Mouse (Mus musculus) adrenal gland, postnatal 25 days (tissue): ENCODE data around the gene Zfp747. TPM values are rescaled to one million over a fixed set of nuclear protein-coding genes. Genes with fewer than 3 reads are reported as not detected.
"Not testable (repeated sequence)": the region's sequence is repeated elsewhere in the genome, so short reads cannot be mapped to it uniquely, and the experiment has no call there.

Experiments used
- DNase-seq: peaks from one replicate; pipeline ENCODE4 v3.0.0; 2021; ENCODE audit warnings: mixed read lengths
- total RNA-seq: library from RNA; stranded (reverse); gene quantifications from 2 replicates; pipeline ENCODE4 v1.2.3, GENCODE M21; 2021

The Zfp747 gene
- total RNA-seq, 1 experiment from 2014 or later = 11.2 TPM

DNA sequence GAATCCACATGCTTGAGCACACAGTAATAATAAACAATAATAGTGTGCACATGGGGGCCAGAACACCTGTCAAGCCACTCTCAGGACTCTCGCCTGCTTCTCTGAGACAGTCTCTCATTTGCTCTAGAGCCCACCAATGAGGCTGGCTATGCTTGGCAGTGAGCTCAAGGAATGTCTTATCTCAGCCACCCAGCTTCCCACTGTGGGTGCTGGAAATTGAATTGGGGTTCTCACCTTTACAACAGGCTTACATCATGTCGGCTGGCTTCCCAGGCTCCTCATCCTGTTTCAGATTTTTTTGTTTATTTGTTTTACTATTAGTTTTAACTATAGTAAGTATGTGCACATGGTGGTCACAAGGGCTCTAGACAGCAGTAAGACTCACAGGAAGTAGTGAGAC is 4.6 kb downstream of the Zfp747 start:
- DNase-seq = no peak

- DNase-seq = no peak
Observed at GRCm38 (mm10) chr7:127366249-127366648, 9.6 kb downstream of the Zfp747 start.

- no peak for DNase-seq
Observed at GRCm38 (mm10) chr7:127364166-127364565, 11.7 kb downstream of the Zfp747 start.

GRCm38 (mm10) chr7:127363475-127363921 is 12.4 kb downstream of the Zfp747 start:
- peak; percentile 37 for DNase-seq

GRCm38 (mm10) chr7:127362418-127362817 is 13.4 kb downstream of the Zfp747 start:
- DNase-seq = not testable (repeated sequence)

DNA sequence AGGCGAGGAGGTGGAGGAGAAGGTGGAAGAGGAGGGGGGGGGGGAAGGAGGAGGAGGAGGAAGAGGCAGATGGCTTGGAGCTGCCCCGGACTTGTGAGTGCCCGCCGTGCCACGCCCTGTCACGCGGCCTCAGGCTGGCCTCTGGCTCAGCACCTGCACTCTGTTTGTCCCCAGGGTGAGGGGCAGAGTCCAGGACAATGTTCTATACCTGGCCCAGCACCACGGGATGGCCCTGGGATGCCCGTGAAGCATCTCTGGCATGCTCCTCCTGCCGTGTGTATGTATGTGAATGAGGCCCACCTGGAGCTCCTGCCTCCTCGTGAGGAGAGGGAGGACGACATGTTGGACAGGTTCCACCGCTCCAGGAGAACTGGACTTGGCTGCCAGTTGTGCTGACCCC is 14.4 kb downstream of the Zfp747 start:
- DNase-seq = no peak

DNA sequence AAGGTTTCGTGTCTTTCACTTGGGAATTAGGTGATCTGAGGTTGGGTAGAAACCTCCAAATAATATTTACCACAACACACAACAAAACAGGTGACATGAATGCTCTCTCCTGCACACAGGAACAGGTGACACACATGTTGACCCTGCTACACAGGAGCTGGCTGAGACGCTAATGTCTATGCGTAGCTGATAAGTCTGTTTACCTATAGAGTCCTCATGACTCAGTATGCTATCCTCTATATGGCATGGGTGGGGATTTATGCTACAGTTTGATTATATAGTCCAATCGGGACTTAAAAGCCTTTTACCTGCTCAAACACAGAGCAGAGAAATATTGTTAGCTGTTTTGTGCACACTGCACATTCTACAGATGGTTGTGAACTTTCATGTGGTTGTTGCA is 15.6 kb downstream of the Zfp747 start:
- DNase-seq = no peak

GRCm38 (mm10) chr7:127358472-127358871 is 17.4 kb downstream of the Zfp747 start:
- DNase-seq = no peak

GRCm38 (mm10) chr7:127357871-127358270 is 18.0 kb downstream of the Zfp747 start:
- no peak for DNase-seq

GRCm38 (mm10) chr7:127355796-127356195 is 20.1 kb downstream of the Zfp747 start:
- DNase-seq = no peak

- DNase-seq = no peak
Observed at GRCm38 (mm10) chr7:127351230-127352004, 24.4 kb downstream of the Zfp747 start.

- no peak for DNase-seq
Observed at GRCm38 (mm10) chr7:127346676-127347075, 29.2 kb downstream of the Zfp747 start.

- peak; percentile 98 for DNase-seq
Observed at GRCm38 (mm10) chr7:127345512-127346325, 30.1 kb downstream of the Zfp747 start, which contains the start of gene Zfp768. Gene Zfp768, minus strand, starts transcription at chr7:127345589.

DNA sequence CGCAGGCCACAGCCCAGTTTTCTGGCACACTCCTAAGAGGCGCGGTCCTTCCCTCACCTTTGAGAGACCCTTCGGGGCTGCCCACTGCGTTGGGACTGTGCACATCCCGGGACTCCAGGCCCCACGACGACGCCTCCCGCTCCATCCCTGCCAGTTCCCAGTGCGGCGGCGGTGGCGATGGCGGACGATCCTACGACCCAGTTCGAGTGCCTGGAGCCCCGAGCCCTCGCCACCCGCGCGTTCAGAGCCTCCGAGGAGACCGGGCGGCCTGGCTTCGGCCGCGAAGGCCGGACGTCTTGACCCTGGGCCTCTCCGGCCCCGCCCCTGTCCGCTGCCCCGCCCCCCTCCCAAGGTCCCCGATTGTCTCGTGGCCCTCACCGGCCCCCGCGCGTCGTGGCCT is 30.8 kb downstream of the Zfp747 start:
- peak; percentile 67 for DNase-seq

DNA sequence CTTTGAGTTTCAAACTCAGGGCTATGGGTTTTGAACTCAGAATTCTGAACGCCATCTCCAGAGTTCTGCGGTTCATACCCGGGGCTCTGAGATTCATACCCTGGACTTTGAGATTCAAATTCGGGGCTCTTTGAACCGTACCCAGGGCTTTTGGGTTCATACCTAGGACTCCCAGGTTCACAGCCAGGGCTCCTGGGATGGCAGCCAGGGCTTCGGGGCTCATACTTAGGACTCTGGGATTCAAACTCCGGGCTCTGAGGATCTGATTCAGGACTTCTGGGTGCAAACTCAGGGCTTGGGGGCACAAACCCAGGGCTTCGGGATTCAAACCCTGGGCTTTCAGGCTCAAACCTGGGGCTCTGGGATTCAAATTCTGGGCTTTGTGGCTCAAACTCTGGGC is 31.5 kb downstream of the Zfp747 start:
- DNase-seq = no peak

GRCm38 (mm10) chr7:127343351-127344019 is 32.4 kb downstream of the Zfp747 start:
- DNase-seq = no peak

DNA sequence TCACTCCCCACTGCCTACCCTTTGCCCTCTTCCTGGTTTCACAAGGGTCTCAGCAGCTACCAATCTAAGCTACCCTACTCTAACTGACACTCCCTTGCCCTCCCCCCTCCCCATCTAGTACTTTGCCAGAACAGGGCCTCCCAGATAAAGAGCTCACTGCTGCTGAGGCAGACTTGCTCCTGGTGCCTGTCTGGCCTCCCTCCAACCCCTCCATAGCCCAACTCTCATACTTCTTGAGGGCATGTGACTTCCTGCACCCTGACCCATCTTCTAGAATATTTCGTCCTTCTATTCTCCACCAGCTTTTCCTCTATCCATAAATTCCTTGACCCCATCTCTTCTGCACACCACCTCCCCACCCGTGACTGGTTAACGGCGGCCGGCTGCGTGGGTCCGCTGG is 33.0 kb downstream of the Zfp747 start:
- no peak for DNase-seq

GRCm38 (mm10) chr7:127342332-127342731 is 33.5 kb downstream of the Zfp747 start:
- no peak for DNase-seq

- not testable (repeated sequence) for DNase-seq
Observed at GRCm38 (mm10) chr7:127341861-127342260, 34.0 kb downstream of the Zfp747 start.

GRCm38 (mm10) chr7:127341356-127341755 is 34.5 kb downstream of the Zfp747 start:
- DNase-seq = no peak

DNA sequence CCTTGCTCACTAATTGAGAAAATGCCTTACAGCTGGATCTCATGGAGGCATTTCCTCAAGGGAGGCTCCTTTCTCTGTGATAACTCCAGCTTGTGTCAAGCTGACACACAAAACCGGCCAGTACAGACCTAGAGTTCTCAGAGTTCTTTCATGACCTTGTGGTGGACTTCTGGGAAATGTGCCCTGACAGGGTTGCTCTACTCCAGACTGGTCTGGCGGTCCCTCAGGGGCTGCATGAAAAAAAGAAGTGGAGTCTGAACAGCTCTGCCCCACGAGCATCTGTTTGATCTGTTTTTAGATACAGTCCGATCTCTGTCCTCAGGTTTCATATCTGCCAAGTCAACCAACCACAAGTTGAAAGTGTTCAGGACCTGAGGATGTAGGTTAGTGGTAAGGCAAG is 38.2 kb downstream of the Zfp747 start:
- DNase-seq = no peak

DNA sequence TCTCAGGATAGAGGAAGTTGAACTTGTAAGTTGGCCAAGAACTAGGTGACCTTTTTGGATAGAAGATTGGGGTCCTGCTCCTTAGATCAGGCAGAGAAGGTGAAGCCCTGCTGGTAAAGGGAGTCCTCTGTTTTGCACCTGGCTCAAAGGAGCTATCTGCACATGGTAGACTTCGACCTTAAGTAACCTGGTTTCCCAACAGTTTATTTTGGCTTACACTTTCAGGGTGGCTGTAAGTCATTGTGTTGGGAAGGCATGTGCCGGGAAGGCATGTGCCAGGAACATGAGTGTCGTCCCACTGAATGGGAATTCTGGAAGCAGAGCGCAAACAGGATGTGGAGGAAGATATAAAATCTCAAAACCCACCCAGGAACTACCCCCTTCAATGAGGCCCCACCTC is 40.2 kb downstream of the Zfp747 start:
- DNase-seq = no peak

- DNase-seq = no peak
Observed at GRCm38 (mm10) chr7:127333240-127333639, 42.6 kb downstream of the Zfp747 start.
